Mouse (Mus musculus) liver, adult 2 months (tissue): Measurements from ENCODE around the gene Zkscan1.

Experiments
- CTCF ChIP-seq: fragments of 200-500 bp; IDR thresholded peaks from 2 replicates; pipeline ENCODE4 v1.5.1; 2011; ENCODE audit warnings: low read depth, low read length, control low read depth
- POLR2A ChIP-seq: fragments of 200-500 bp; IDR thresholded peaks from 2 replicates; pipeline ENCODE4 v1.6.1; 2011; ENCODE audit warnings: low read length, control low read depth; ENCODE audit not compliant: insufficient read depth; ENCODE audit errors: extremely low read depth

DNA sequence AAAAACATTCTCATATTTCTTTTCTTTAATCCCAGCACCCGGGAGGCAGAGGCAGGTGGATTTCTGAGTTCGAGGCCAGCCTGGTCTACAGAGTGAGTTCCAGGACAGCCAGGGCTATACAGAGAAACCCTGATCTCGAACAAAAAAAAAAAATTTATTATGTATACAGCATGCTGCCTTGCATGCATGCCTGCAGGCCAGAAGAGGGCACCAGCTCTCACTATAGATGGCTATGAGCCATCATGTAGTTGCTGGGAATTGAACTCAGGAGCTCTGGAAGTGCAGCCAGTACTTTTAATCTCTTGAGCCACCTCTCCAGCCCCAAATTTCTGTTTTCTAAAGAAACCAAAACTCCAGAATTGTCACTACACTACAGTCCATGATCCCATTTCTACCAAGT is 5.4 kb downstream of the Zkscan1 start:
- peak; percentile 59; the same call in 1 of the 2 replicates for TF ChIP-seq CTCF
- TF ChIP-seq POLR2A: no peak
